Mouse (Mus musculus) thymus, adult 2 months (tissue): Measurements from ENCODE around the gene Ccdc65.

ENCODE experiments used
- CTCF ChIP-seq: fragments of 200-500 bp; IDR thresholded peaks from 2 replicates; pipeline ENCODE4 v1.5.1; 2012; ENCODE audit warnings: mild to moderate bottlenecking, control low read depth, low read length, moderate library complexity, borderline replicate concordance; ENCODE audit not compliant: control insufficient read depth, poor library complexity, insufficient read depth; ENCODE audit errors: extremely low read depth
- POLR2A ChIP-seq: fragments of 200-500 bp; IDR thresholded peaks from 2 replicates; pipeline ENCODE4 v1.6.1; 2012; ENCODE audit warnings: mild to moderate bottlenecking, low read length, control low read depth, moderate library complexity; ENCODE audit not compliant: control insufficient read depth, poor library complexity, insufficient read depth; ENCODE audit errors: extremely low read depth

GRCm38 (mm10) chr15:98681633-98682032 lies 26.4 kb upstream of the Ccdc65 start:
- TF ChIP-seq CTCF (no peak), POLR2A (no peak)
